Mouse (Mus musculus) myocyte (in vitro differentiated cells): Measurements from ENCODE around the gene Alox12b.

Experiments used
- CEBPB ChIP-seq: IDR thresholded peaks from 2 replicates; pipeline ENCODE4 v1.6.1; 2011; ENCODE audit warnings: mild to moderate bottlenecking, moderate library complexity; ENCODE audit not compliant: poor library complexity, insufficient read depth, severe bottlenecking
- E2F4 ChIP-seq: IDR thresholded peaks from one replicate; pipeline ENCODE4 v1.6.1; 2011; ENCODE audit warnings: mild to moderate bottlenecking, control low read depth, moderate library complexity; ENCODE audit not compliant: insufficient read depth
- MAX ChIP-seq: IDR thresholded peaks from one replicate; pipeline ENCODE4 v1.6.1; 2011; ENCODE audit warnings: low read depth, mild to moderate bottlenecking, control low read depth
- MYOG ChIP-seq, 3 experiments: IDR thresholded peaks; one replicate each; pipeline ENCODE4 v1.6.1; 2011; ENCODE audit warnings: control low read depth in 2 of 3, low read depth in 2 of 3, mild to moderate bottlenecking in 2 of 3; ENCODE audit not compliant: insufficient read length in 2 of 3, control insufficient read depth in 1 of 3, insufficient read depth in 1 of 3
- POLR2A ChIP-seq: IDR thresholded peaks from one replicate; pipeline ENCODE4 v1.6.1; 2011; ENCODE audit warnings: low read depth, mild to moderate bottlenecking, control low read depth, moderate library complexity; ENCODE audit not compliant: insufficient read length
- POLR2AphosphoS2 ChIP-seq: IDR thresholded peaks from one replicate; pipeline ENCODE4 v1.6.1; 2011; ENCODE audit warnings: low read depth, control low read depth; ENCODE audit not compliant: insufficient read length
- REST ChIP-seq: IDR thresholded peaks from one replicate; pipeline ENCODE4 v1.6.1; 2011; ENCODE audit warnings: mild to moderate bottlenecking, control low read depth, moderate library complexity; ENCODE audit not compliant: insufficient read depth, insufficient read length
- SRF ChIP-seq: IDR thresholded peaks from one replicate; pipeline ENCODE4 v1.6.1; 2011; ENCODE audit warnings: low read depth; ENCODE audit not compliant: control insufficient read depth, insufficient read length
- TCF12 ChIP-seq: IDR thresholded peaks from one replicate; pipeline ENCODE4 v1.6.1; 2011; ENCODE audit warnings: mild to moderate bottlenecking, control low read depth; ENCODE audit not compliant: poor library complexity, insufficient read depth, severe bottlenecking
- USF1 ChIP-seq: IDR thresholded peaks from one replicate; pipeline ENCODE4 v1.6.1; 2011; ENCODE audit warnings: low read depth, mild to moderate bottlenecking, control low read depth, moderate library complexity

DNA sequence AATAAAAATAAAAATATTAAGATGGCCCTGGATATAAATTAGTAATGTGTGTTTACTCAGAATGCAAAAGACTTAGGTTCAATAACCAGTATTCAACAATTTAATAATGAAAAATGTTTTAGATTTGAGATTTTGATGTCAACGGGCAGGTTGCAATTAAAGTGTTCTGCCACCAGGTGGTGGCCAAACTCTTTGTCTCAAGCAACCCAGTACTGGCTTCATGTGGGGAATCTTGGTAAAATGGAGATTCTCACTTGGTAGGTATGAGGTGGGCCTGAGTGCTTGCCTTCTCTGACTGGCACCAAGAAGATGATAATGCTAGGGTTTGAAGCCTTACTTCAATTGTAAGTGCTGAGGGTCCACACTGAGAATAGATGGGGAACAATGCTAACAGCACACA is 36.1 kb downstream of the Alox12b start:
- TF ChIP-seq POLR2A (no peak), MAX (no peak), MYOG (IDR thresholded peaks at IDR 0.05; ENCODE audit: control insufficient read depth in 1 of 3, insufficient read depth in 1 of 3, insufficient read length in 2 of 3, low read depth in 2 of 3) (no peak), E2F4 (no peak), TCF12 (no peak), REST (no peak), POLR2AphosphoS2 (no peak), CEBPB (no peak), USF1 (no peak), SRF (no peak)
